Mouse (Mus musculus) liver, embryonic 11.5 days (tissue): ENCODE data around the gene Snx15. TPM values are rescaled to one million over a fixed set of nuclear protein-coding genes. Genes with fewer than 3 reads are reported as not detected.

Experiments
- ATAC-seq: fragments of 200-750 bp; cut with Nextera tagmentation; replicated peaks from 2 replicates; pipeline ENCODE4 v1.8.0; 2017; ENCODE audit warnings: moderate number of reproducible peaks, mild to moderate bottlenecking, moderate TSS enrichment, moderate library complexity; ENCODE audit not compliant: low FRiP score
- DNase-seq: peaks from one replicate; pipeline ENCODE4 v3.0.0-alpha.2; 2017; ENCODE audit warnings: low spot score
- H3K27ac ChIP-seq: fragments of 300-500 bp; sonication (generic); 2 replicates; pipeline ENCODE4 v1.5.1; 2014; ENCODE audit warnings: mild to moderate bottlenecking, low read depth, low read length, control low read depth
- H3K27me3 ChIP-seq: fragments of 300-500 bp; sonication (generic); replicated peaks from 2 replicates; pipeline ENCODE4 v1.6.1; 2014; ENCODE audit warnings: low read length, mixed read lengths; ENCODE audit not compliant: control insufficient read depth, insufficient read depth
- H3K36me3 ChIP-seq: fragments of 300-500 bp; sonication (generic); 2 replicates; pipeline ENCODE4 v1.6.1; 2014; ENCODE audit warnings: mild to moderate bottlenecking, low read length, moderate library complexity, mixed read lengths; ENCODE audit not compliant: control insufficient read depth, insufficient read depth
- H3K4me1 ChIP-seq: fragments of 300-500 bp; sonication (generic); replicated peaks from 2 replicates; pipeline ENCODE4 v1.6.1; 2014; ENCODE audit warnings: low read length, mixed read lengths; ENCODE audit not compliant: control insufficient read depth, insufficient read depth
- H3K4me2 ChIP-seq: fragments of 300-500 bp; sonication (generic); 2 replicates; pipeline ENCODE4 v1.6.1; 2014; ENCODE audit warnings: mild to moderate bottlenecking, control low read depth, moderate library complexity
- H3K4me3 ChIP-seq: fragments of 300-500 bp; sonication (generic); 2 replicates; pipeline ENCODE4 v1.5.1; 2014; ENCODE audit warnings: low read depth, low read length, control low read depth
- H3K9ac ChIP-seq: fragments of 300-500 bp; sonication (generic); 2 replicates; pipeline ENCODE4 v1.6.1; 2014; ENCODE audit warnings: low read depth, low read length, control low read depth
- H3K9me3 ChIP-seq: fragments of 300-500 bp; sonication (generic); 2 replicates; pipeline ENCODE4 v1.6.1; 2016; ENCODE audit warnings: low read length, inconsistent platforms, mixed read lengths; ENCODE audit not compliant: control insufficient read depth
- WGBS: fragments of 180-500 bp; shearing (Covaris S2); extraction: QIAGEN DNeasy Blood & Tissue Kit; methylation state at CpG from one replicate; pipeline ENCODE4 v1.1.7; 2014; 5-methylcytosine and 5-hydroxymethylcytosine counted together
- polyA plus RNA-seq: library from polyadenylated mRNA; unstranded; fragments of >200 nt; fragmentation: Nextera tagmentation; extraction: Ambion mirVana; gene quantifications from 2 replicates; pipeline ENCODE4 v1.2.1, GENCODE M21; 2014

Snx15 gene
- polyA plus RNA-seq, 1 experiment from 2014 or later: 35.1 TPM

GRCm38 (mm10) chr19:6088841-6089240 lies 39.3 kb downstream of the Snx15 start:
- peaks cover 7% of the 10 kb centered on the region for H3K4me1 ChIP-seq
- WGBS: 87% methylated on average over 13 of the region's 13 CpGs
- H3K4me3 ChIP-seq: no peak overlapping the region
- no peak for DNase-seq
- no peaks in the 10 kb centered on the region for H3K27me3 ChIP-seq
- no peak overlapping the region for H3K9ac ChIP-seq
- no peaks in the 10 kb centered on the region for H3K9me3 ChIP-seq
- H3K27ac ChIP-seq: no peak overlapping the region
- no peak overlapping the region for H3K4me2 ChIP-seq
- no peak for ATAC-seq
- H3K36me3 ChIP-seq: peaks cover 28% of the 10 kb centered on the region

GRCm38 (mm10) chr19:6085417-6085879 lies 42.7 kb downstream of the Snx15 start:
- Histone ChIP-seq H3K4me1 (peaks cover 10% of the 10 kb centered on the region), H3K4me3 (peak overlapping the region; percentile 75), H3K27me3 (no peaks in the 10 kb centered on the region), H3K27ac (peak overlapping the region; percentile 84), H3K9ac (peak overlapping the region; percentile 81), H3K4me2 (peak overlapping the region; percentile 90), H3K36me3 (peaks cover 32% of the 10 kb centered on the region), H3K9me3 (no peaks in the 10 kb centered on the region)
- peak; percentile 84 for ATAC-seq
- peak; percentile 74 for DNase-seq
- 0% methylated on average over 17 of the region's 17 CpGs for WGBS

- no peaks in the 10 kb centered on the region for H3K27me3 ChIP-seq
- peak; percentile 86 for ATAC-seq
- peak; percentile 94 for DNase-seq
- H3K4me3 ChIP-seq: peak within 1 kb of the TSS; percentile 75
- H3K9ac ChIP-seq: peak within 1 kb of the TSS; percentile 81
- peaks cover 10% of the 10 kb centered on the region for H3K4me1 ChIP-seq
- H3K9me3 ChIP-seq: no peaks in the 10 kb centered on the region
- H3K36me3 ChIP-seq: peaks cover 26% of the 10 kb centered on the region
- under 1% methylated on average over 58 of the region's 58 CpGs for WGBS
- H3K4me2 ChIP-seq: peak within 1 kb of the TSS; percentile 91
- H3K27ac ChIP-seq: peak within 1 kb of the TSS; percentile 84
Measured at GRCm38 (mm10) chr19:6084478-6085248, 43.4 kb downstream of the Snx15 start, which contains the start of the genes Zfpl1 and Cdca5. Gene Zfpl1, minus strand, starts transcription at chr19:6084956. Gene Cdca5, plus strand, starts transcription at chr19:6084983.

- no peak within 1 kb of the TSS; the same call in 1 of the 2 replicates for H3K4me3 ChIP-seq
- peaks cover 10% of the 10 kb centered on the region for H3K4me1 ChIP-seq
- no peak within 1 kb of the TSS for H3K4me2 ChIP-seq
- H3K27ac ChIP-seq: no peak within 1 kb of the TSS
- 86% methylated on average over 9 of the region's 9 CpGs for WGBS
- H3K9me3 ChIP-seq: no peaks in the 10 kb centered on the region
- H3K9ac ChIP-seq: no peak within 1 kb of the TSS
- H3K36me3 ChIP-seq: peaks cover 17% of the 10 kb centered on the region
- no peaks in the 10 kb centered on the region for H3K27me3 ChIP-seq
- no peak for DNase-seq
- ATAC-seq: no peak
Measured at GRCm38 (mm10) chr19:6082156-6082555, 45.9 kb downstream of the Snx15 start, which contains the start of gene Gm28374. Gene Gm28374, minus strand, starts transcription at chr19:6082256.

- no peak within 1 kb of the TSS for H3K27ac ChIP-seq
- H3K9me3 ChIP-seq: no peaks in the 10 kb centered on the region
- no peak within 1 kb of the TSS for H3K4me3 ChIP-seq
- WGBS: 90% methylated on average over 12 of the region's 12 CpGs
- H3K4me2 ChIP-seq: no peak within 1 kb of the TSS
- DNase-seq (no peak), ATAC-seq (no peak)
- no peaks in the 10 kb centered on the region for H3K27me3 ChIP-seq
- H3K9ac ChIP-seq: no peak within 1 kb of the TSS
- peaks cover 13% of the 10 kb centered on the region for H3K4me1 ChIP-seq
- H3K36me3 ChIP-seq: peaks cover 18% of the 10 kb centered on the region
Measured at GRCm38 (mm10) chr19:6079983-6080480, 48.1 kb downstream of the Snx15 start, which contains the start of gene Tmem262. Gene Tmem262, plus strand, starts transcription at chr19:6080033.

- H3K9me3 ChIP-seq: no peaks in the 10 kb centered on the region
- peak within 1 kb of the TSS; percentile 73 for H3K9ac ChIP-seq
- H3K4me1 ChIP-seq: peaks cover 6% of the 10 kb centered on the region
- H3K4me3 ChIP-seq: peak within 1 kb of the TSS; percentile 74
- under 1% methylated on average over 33 of the region's 33 CpGs for WGBS
- no peaks in the 10 kb centered on the region for H3K27me3 ChIP-seq
- peak within 1 kb of the TSS; percentile 50 for H3K27ac ChIP-seq
- peaks cover 23% of the 10 kb centered on the region for H3K36me3 ChIP-seq
- ATAC-seq (peak; percentile 84), DNase-seq (peak; percentile 90)
- H3K4me2 ChIP-seq: peak within 1 kb of the TSS; percentile 80
Measured at GRCm38 (mm10) chr19:6076564-6077393, 51.3 kb downstream of the Snx15 start, which contains the start of gene Vps51. Gene Vps51, minus strand, starts transcription at chr19:6077231.

GRCm38 (mm10) chr19:6073889-6074288 lies 54.2 kb downstream of the Snx15 start:
- H3K27ac ChIP-seq: no peak overlapping the region
- no peak overlapping the region for H3K4me2 ChIP-seq
- 90% methylated on average over 5 of the region's 5 CpGs for WGBS
- H3K36me3 ChIP-seq: peaks cover 27% of the 10 kb centered on the region
- no peak overlapping the region for H3K4me3 ChIP-seq
- H3K9me3 ChIP-seq: no peaks in the 10 kb centered on the region
- DNase-seq: no peak
- H3K27me3 ChIP-seq: no peaks in the 10 kb centered on the region
- H3K9ac ChIP-seq: no peak overlapping the region
- peaks cover 6% of the 10 kb centered on the region for H3K4me1 ChIP-seq
- ATAC-seq: no peak

GRCm38 (mm10) chr19:6071261-6071660 lies 56.8 kb downstream of the Snx15 start:
- H3K36me3 ChIP-seq: peaks cover 30% of the 10 kb centered on the region

More at GRCm38 (mm10) chr19:6071261-6071660, 56.8 kb downstream of the Snx15 start:
- Histone ChIP-seq H3K9me3 (no peaks in the 10 kb centered on the region), H3K4me3 (no peak overlapping the region), H3K27ac (no peak overlapping the region), H3K4me2 (no peak overlapping the region), H3K27me3 (no peaks in the 10 kb centered on the region), H3K9ac (no peak overlapping the region), H3K4me1 (peaks cover 16% of the 10 kb centered on the region)
- 92% methylated on average over 19 of the region's 19 CpGs for WGBS
- ATAC-seq: no peak
- DNase-seq: no peak
